Mouse (Mus musculus): ENCODE data around the gene Hoxa13.

Hoxa13 gene

GRCm38 (mm10) chr6:52260654-52261575, at the start of gene Hoxa13:
Gene Hoxa13 (minus strand): TSS chr6:52260880.
- no peak for ATAC-seq (ENCODE audit: low TSS enrichment)

- ATAC-seq (ENCODE audit: low TSS enrichment): no peak
Observed at GRCm38 (mm10) chr6:52310366-52310765, 49.7 kb upstream of the Hoxa13 start.

DNA sequence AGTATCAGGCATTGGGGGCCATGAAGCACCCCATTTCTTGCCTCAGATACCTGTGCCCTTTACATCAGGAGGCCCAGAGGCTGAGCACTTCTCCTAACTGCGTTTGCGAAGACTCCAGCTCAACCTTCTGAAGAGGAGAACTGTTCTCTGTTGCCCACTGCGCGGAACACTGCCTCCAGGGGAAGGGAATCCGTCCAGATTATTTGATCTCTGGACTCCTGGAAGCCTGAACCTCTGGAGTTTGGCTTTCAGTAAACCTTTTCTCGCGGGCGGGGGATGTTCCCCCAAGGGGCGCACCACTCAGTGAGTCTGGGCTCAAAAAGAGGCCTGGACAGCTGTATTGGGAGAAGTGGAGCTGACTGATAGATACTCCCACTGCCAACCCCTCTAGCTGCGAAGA, 49.1 kb upstream of the Hoxa13 start:
- no peak for ATAC-seq (ENCODE audit: low TSS enrichment)

DNA sequence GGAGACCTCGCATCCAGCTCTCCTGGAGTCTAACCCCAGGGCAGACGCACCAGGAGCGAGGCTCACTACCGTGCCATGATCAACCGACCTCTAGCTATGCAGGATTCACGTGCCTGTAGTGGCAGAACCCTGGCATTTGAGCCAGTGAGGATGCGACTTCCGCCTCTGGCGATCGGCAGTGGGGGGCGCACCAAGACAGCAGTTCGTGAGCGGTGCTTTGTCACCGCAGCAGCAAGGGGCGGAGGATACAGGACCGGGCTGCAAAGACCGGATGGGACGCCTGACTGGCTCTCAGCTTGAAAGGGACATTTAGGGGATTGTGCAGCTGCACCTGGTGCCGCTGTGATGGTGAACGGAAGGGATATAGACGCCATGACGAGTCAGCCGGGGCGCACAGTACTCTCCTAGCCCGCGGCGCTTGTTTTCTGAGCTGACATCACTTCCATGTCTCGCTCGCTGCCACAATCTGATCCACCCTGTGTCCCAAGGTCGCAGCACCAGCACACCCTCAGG, 45.3 kb upstream of the Hoxa13 start:
- ATAC-seq (ENCODE audit: low TSS enrichment): peak; percentile 93

DNA sequence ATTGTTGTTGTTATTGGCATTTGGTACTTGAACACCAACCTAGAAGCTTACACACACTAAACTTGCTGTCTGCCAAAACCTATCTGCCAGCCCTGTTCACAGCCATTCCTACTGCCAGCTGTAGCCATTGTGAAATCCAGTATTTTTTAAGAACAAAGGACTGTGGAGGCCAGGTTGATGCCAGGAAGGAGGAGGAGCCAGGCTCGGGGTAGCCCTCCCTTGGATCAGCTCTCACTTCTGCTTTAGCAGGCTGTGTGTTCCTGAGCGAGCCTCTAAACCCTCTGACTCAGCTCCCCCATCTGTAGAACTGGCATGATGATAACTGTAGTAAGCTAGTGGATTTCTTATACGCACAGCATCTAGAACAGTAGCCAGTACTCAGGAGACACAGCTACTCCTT, 42.7 kb upstream of the Hoxa13 start:
- ATAC-seq (ENCODE audit: low TSS enrichment): no peak

DNA sequence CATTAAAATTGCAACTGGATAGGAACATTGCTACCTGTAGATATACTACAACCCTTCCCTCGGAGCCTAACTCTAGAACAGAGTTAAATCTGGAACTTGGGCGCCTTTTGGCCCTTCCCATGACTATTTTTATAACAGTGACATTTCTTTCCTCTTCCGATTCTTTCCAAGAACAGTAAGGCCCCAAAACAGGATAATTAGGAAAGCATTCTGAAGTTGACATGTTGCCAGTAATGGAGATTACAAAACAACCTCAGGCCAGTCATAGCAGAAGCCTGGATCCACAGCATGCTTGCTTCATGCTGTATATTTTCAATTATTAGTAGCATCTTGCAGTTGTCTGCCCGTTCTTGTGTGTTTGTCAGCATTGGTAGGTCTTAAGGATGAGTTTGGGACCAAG, 40.1 kb upstream of the Hoxa13 start:
- ATAC-seq (ENCODE audit: low TSS enrichment): no peak

- no peak for ATAC-seq (ENCODE audit: low TSS enrichment)
Observed at GRCm38 (mm10) chr6:52298511-52298910, 37.8 kb upstream of the Hoxa13 start.

DNA sequence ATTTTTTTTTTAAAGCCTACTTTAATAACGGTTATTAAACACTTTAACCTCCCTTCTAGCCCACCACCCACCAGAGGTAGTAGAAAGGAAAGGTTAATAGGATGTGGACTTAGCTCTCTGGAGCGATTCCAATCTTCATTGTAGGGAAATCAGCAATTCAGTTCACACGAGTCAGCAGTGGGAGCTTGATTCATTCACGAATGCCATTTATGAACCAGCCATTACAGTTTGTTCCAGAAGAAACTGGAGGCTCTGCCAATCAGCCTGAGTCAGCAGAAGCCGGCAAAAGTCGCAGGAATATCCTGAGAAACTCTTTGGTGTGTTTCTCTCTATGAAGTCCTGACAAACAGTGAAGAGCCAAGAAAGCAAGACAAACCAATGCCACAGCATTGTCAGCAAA, 33.9 kb upstream of the Hoxa13 start:
- no peak for ATAC-seq (ENCODE audit: low TSS enrichment)

GRCm38 (mm10) chr6:52292328-52292727, 31.6 kb upstream of the Hoxa13 start:
- no peak for ATAC-seq (ENCODE audit: low TSS enrichment)

DNA sequence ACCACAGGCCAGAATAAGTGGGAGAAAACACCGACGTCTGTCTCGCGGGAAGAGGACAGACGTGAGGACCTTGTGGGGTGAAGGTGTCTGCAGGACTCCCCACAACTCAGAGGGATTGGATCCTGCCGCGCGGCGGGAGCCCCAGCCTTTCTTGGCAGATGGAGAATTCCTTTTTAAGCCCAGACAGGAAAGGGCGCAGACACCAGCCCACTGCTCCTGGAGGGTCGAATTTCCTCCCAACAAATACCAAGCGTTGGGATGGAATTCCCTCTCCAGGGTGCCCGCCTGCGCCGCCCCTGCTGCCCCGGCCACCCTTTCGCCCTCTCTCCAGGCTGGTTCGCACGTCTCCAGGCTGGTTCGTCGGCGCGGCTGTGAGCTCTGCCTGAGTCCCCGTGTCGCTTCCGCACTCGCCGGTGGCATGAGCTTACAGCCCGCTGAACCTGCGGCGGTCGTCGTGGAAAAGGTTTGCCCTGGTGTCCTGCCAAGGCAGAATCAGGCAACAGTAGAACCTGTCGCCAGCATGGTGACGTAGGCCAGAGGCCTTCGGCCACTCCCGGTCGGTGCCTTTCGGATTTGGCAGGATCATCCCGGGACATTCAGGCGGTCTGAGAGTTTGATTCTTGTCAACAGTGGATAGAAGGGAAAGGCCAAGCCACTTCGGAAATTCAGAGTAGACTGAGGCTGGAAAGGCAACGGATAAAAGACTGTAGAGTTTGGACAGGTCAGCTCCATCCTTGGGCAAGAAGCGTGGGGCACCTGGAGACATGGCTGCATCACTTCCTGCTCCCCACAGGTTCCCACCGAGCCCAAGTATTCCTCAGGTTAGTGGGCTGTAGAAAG, 30.6 kb upstream of the Hoxa13 start:
- ATAC-seq (ENCODE audit: low TSS enrichment): no peak

GRCm38 (mm10) chr6:52290186-52290585, 29.5 kb upstream of the Hoxa13 start:
- ATAC-seq (ENCODE audit: low TSS enrichment): no peak

GRCm38 (mm10) chr6:52283896-52284295, 23.2 kb upstream of the Hoxa13 start:
- ATAC-seq (ENCODE audit: low TSS enrichment): no peak

- no peak for ATAC-seq (ENCODE audit: low TSS enrichment)
Observed at GRCm38 (mm10) chr6:52281084-52281483, 20.4 kb upstream of the Hoxa13 start.

- no peak for ATAC-seq (ENCODE audit: low TSS enrichment)
Observed at GRCm38 (mm10) chr6:52276920-52277319, 16.2 kb upstream of the Hoxa13 start.

DNA sequence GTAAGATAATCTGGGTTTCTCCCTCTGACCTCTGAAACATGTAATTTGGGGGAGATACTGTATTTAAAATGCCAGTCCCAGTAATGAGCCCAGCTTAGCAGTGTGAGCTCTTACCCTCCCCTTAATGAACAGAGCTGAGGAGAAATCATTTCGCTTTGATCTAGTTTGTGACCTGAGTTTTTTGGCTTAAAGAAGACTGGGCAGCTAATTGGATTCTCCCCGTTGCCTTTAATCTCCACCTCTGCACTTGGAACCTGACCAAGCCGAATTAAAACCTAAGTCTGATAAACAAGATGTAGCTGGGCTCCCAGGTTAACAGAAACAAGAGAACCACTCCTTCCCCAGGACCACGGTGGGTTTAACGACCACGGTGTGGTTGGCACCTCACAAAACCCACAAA, 15.7 kb upstream of the Hoxa13 start:
- no peak for ATAC-seq (ENCODE audit: low TSS enrichment)

- no peak for ATAC-seq (ENCODE audit: low TSS enrichment)
Observed at GRCm38 (mm10) chr6:52275563-52276280, 15.0 kb upstream of the Hoxa13 start.

GRCm38 (mm10) chr6:52274576-52274975, 13.9 kb upstream of the Hoxa13 start:
- no peak for ATAC-seq (ENCODE audit: low TSS enrichment)

DNA sequence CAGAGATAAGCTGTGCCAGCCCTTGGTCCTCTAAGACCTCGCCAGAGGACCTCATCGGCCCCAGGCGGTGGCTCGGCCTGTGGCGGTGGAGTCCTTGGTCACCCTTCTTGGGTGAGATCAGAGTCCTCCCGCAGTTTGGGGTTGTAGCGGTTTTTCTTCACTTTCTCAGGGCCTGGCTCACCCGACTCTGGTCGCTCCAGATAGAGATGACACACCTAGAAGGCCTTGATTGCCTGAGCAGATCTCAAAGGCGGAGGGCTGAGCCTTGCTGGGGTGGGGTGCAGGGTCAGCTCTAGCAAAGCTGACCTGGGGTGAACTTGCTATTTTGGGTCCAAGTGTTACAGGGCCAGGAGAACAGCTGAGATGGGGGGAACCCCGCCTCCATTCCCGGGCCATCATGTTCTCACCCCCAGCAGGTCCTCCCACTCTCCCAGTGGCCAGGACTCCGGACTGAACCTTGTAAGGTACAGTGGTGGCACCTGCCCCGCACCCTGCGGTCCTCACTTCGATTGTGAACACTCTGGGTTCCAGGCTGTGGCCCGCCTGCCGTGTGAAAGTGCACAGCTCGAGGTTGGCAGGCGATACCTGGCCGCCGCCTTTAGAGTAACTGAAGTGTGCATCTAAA, 13.1 kb upstream of the Hoxa13 start:
- ATAC-seq (ENCODE audit: low TSS enrichment): no peak

DNA sequence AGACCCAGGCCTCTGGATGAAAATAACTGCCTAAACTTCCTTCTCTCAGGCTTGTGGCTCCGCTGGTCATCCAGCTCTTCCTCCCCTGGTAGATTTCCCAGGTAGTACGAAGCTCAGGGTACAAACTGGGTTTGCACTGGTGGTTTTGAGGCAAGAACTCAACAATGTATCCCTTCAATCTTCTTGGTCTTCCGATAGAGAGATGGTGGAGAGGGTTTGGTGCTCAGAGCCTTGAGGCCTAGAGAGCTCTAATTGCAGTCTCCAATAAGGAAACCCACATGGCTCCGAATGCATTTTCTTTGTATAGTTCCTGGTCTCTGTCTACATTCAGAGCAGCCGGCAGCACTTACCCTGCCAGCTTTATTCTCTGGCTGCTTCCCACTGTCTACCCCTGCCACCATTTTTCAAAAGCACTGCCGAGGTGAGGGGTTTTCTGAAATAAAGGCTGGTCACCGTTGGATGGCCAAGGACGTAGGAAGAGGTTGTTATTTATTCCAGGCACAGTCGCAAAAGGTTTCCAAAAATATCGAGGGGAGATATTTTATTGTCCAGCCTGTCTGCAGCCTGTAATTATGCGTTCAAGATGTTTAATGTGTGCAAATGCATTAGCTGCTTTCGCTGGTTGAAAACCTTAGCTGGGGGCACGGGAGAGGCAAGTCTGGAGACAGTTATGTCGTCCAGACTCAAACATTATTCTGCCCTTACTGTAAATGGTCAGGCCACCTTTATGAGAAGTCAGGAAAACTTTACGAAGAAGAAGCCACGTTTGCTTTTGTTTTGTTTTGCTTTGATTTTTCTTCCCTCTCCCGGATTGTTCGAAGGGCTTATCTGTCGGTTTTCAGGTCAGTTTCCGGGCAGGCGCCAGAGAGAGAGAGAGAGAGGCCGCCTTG, 12.3 kb upstream of the Hoxa13 start:
- no peak for ATAC-seq (ENCODE audit: low TSS enrichment)
